Mouse (Mus musculus) stomach, postnatal 0 days (tissue): ENCODE data around the gene Wdr41. TPM values are rescaled to one million over a fixed set of nuclear protein-coding genes. Genes with fewer than 3 reads are reported as not detected.

Source experiments
- ATAC-seq: fragments of 200-750 bp; cut with Nextera tagmentation; 2 replicates; pipeline ENCODE4 v1.8.0; 2017; ENCODE audit not compliant: low FRiP score, low TSS enrichment
- DNase-seq: peaks from one replicate; pipeline ENCODE4 v3.0.0-alpha.2; 2016; ENCODE audit warnings: low spot score
- H3K27ac ChIP-seq: fragments of 300-500 bp; sonication (generic); replicated peaks from 2 replicates; pipeline ENCODE4 v1.5.1; 2014; ENCODE audit warnings: mild to moderate bottlenecking, control low read depth
- H3K27me3 ChIP-seq: fragments of 300-500 bp; sonication (generic); 2 replicates; pipeline ENCODE4 v1.6.1; 2014; ENCODE audit warnings: low read length; ENCODE audit not compliant: control insufficient read depth, insufficient read depth
- H3K36me3 ChIP-seq: fragments of 300-500 bp; sonication (generic); 2 replicates; pipeline ENCODE4 v1.6.1; 2014; ENCODE audit warnings: low read length, mixed read lengths; ENCODE audit not compliant: control insufficient read depth, insufficient read depth
- H3K4me1 ChIP-seq: fragments of 300-500 bp; sonication (generic); replicated peaks from 2 replicates; pipeline ENCODE4 v1.6.1; 2014; ENCODE audit warnings: antibody characterized with exemption; ENCODE audit not compliant: control insufficient read depth, insufficient read depth
- H3K4me2 ChIP-seq: fragments of 300-500 bp; sonication (generic); replicated peaks from 2 replicates; pipeline ENCODE4 v1.6.1; 2014; ENCODE audit warnings: low read depth, mild to moderate bottlenecking, control low read depth, moderate library complexity
- H3K4me3 ChIP-seq: fragments of 300-500 bp; sonication (generic); 2 replicates; pipeline ENCODE4 v1.5.1; 2014; ENCODE audit warnings: low read depth, low read length, control low read depth
- H3K9ac ChIP-seq: fragments of 300-500 bp; sonication (generic); 2 replicates; pipeline ENCODE4 v1.6.1; 2014; ENCODE audit warnings: mild to moderate bottlenecking, low read length, control low read depth, mixed read lengths
- H3K9me3 ChIP-seq: fragments of 300-500 bp; sonication (generic); 2 replicates; pipeline ENCODE4 v1.6.1; 2016; ENCODE audit warnings: low read length; ENCODE audit not compliant: control insufficient read depth
- CTCF ChIP-seq: IDR thresholded peaks from 2 replicates; pipeline ENCODE4 v1.5.1; 2016; ENCODE audit warnings: antibody characterized with exemption, low read depth, mild to moderate bottlenecking, moderate library complexity
- EP300 ChIP-seq: optimal IDR thresholded peaks from 2 replicates; pipeline ENCODE3; 2016; ENCODE audit warnings: antibody characterized with exemption
- WGBS: fragments of 180-500 bp; shearing (Covaris S2); extraction: QIAGEN DNeasy Blood & Tissue Kit; methylation state at CpG from one replicate; pipeline ENCODE4 v1.1.7; 2014; 5-methylcytosine and 5-hydroxymethylcytosine counted together
- polyA plus RNA-seq: library from polyadenylated mRNA; unstranded; fragments of >200 nt; fragmentation: Nextera tagmentation; extraction: Ambion mirVana; gene quantifications from 2 replicates; pipeline ENCODE4 v1.2.1, GENCODE M21; 2015

The Wdr41 gene
- 17.0 and 17.2 TPM in 2 replicates for polyA plus RNA-seq

- TF ChIP-seq CTCF (peak; percentile 93), EP300 (no peak)
- H3K27me3 ChIP-seq = no peaks in the 10 kb centered on the region
- peak within 1 kb of the TSS; percentile 42 for H3K4me2 ChIP-seq
- ATAC-seq (peak; percentile 97), DNase-seq (peak; percentile 94)
- H3K36me3 ChIP-seq = 0 out of 2 replicates have a peak, but pooled peaks cover under 1% of the 10 kb centered on the region
- no peaks in the 10 kb centered on the region for H3K4me1 ChIP-seq
- H3K27ac ChIP-seq = peak within 1 kb of the TSS; percentile 99
- no peaks in the 10 kb centered on the region for H3K9me3 ChIP-seq
- WGBS = 1% methylated on average over 60 of the region's 68 CpGs
- H3K9ac ChIP-seq = peak within 1 kb of the TSS; percentile 98
- peak within 1 kb of the TSS; percentile 75 for H3K4me3 ChIP-seq
These were observed at the start of gene Wdr41 for GRCm38 (mm10) chr13:94976219-94977186. TSS of gene Wdr41 (plus strand) at chr13:94976344.

GRCm38 (mm10) chr13:94928086-94928485 is 48.1 kb upstream of the Wdr41 start:
- Histone ChIP-seq H3K27me3 (no peaks in the 10 kb centered on the region), H3K4me3 (no peak overlapping the region), H3K4me1 (no peaks in the 10 kb centered on the region), H3K36me3 (no peaks in the 10 kb centered on the region), H3K9ac (no peak overlapping the region), H3K4me2 (no peak overlapping the region), H3K27ac (no peak overlapping the region), H3K9me3 (no peaks in the 10 kb centered on the region)
- no peak for TF ChIP-seq EP300
- no peak for TF ChIP-seq CTCF
- 68% methylated on average over 3 of the region's 3 CpGs for WGBS
- no peak for DNase-seq
- no peak for ATAC-seq

- H3K4me3 ChIP-seq = no peak overlapping the region
- no peak for ATAC-seq
- no peaks in the 10 kb centered on the region for H3K4me1 ChIP-seq
- no peak overlapping the region for H3K4me2 ChIP-seq
- H3K27ac ChIP-seq = no peak overlapping the region
- no peak for TF ChIP-seq EP300
- TF ChIP-seq CTCF = no peak
- WGBS = 64% methylated on average over 5 of the region's 5 CpGs
- H3K36me3 ChIP-seq = no peaks in the 10 kb centered on the region
- no peak overlapping the region for H3K9ac ChIP-seq
- no peaks in the 10 kb centered on the region for H3K27me3 ChIP-seq
- no peak for DNase-seq
- H3K9me3 ChIP-seq = no peaks in the 10 kb centered on the region
These were observed 37.7 kb upstream of the Wdr41 start for GRCm38 (mm10) chr13:94938418-94938817.

DNA sequence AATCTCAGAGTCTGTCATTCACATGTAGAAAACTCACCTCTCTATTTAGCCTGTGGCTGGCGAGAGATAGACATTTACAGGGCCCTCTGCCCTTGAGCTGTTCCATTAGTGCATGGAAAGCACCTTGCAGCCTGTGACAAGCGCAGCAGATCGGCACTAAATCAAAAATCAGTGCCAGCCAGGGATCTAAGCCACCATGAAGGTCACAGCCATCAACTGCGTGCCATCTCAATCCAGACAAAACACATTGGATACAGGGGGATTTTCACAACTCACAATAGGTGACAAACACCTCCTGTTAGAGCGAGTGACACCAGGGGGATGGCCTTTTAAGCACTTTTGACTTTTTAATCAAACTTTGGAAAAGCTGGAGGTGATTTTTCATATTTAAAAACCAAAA is 36.0 kb upstream of the Wdr41 start:
- H3K27ac ChIP-seq = no peak overlapping the region
- WGBS = 72% methylated on average over 5 of the region's 5 CpGs
- no peaks in the 10 kb centered on the region for H3K4me1 ChIP-seq
- no peak for ATAC-seq
- no peak overlapping the region for H3K4me3 ChIP-seq
- no peak for TF ChIP-seq CTCF
- H3K27me3 ChIP-seq = no peaks in the 10 kb centered on the region
- H3K4me2 ChIP-seq = no peak overlapping the region
- no peak for DNase-seq
- no peak overlapping the region for H3K9ac ChIP-seq
- no peaks in the 10 kb centered on the region for H3K9me3 ChIP-seq
- H3K36me3 ChIP-seq = no peaks in the 10 kb centered on the region

DNA sequence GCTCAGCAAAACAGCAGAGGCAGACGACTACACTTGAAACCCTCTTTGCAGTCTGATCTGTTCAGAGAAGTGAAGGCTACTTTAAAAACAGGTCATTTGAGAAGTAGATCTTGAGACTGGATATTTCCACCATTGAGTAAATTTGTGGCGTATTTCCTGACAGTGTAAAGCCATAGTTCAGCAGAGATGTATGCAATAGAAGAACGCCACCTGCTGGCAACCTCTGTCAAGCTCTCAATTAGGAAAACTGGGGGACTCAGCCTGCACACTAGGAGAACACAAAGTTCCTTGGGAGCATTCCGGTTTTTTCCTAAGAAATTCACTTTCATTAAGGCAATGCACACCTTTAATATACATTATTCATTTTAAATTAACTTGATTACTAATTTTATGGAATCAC is 34.9 kb upstream of the Wdr41 start:
- ATAC-seq = no peak
- H3K4me3 ChIP-seq = no peak overlapping the region
- peak; percentile 67 for DNase-seq
- WGBS = 13% methylated on average over 4 of the region's 4 CpGs
- no peak overlapping the region for H3K4me2 ChIP-seq
- no peaks in the 10 kb centered on the region for H3K4me1 ChIP-seq
- H3K27ac ChIP-seq = no peak overlapping the region
- H3K27me3 ChIP-seq = no peaks in the 10 kb centered on the region
- no peaks in the 10 kb centered on the region for H3K9me3 ChIP-seq
- no peak overlapping the region for H3K9ac ChIP-seq
- TF ChIP-seq EP300 = no peak
- TF ChIP-seq CTCF = peak; percentile 88
- H3K36me3 ChIP-seq = no peaks in the 10 kb centered on the region

DNA sequence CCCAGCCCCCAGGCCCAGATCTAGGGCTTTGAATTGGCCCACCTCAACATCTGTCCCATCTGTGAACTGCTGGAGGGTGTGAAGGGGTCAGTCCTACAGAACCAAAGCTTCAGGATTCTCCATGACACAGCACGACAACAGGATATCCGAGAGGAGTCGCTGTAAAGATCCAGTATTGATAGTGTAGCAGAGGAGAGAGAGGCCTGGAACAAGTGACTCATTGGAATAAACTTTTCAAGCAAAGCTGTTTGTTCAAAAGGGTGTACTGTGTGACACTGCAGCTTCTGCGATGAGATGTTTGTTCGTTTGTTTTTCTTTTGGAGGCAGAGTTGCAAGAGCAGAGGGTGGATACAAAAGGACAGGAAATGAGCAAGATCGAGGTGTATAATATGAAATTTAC is 20.2 kb upstream of the Wdr41 start:
- Histone ChIP-seq H3K4me1 (no peaks in the 10 kb centered on the region), H3K36me3 (no peaks in the 10 kb centered on the region), H3K9ac (no peak overlapping the region), H3K27ac (no peak overlapping the region), H3K4me3 (no peak overlapping the region), H3K27me3 (no peaks in the 10 kb centered on the region), H3K4me2 (no peak overlapping the region), H3K9me3 (no peaks in the 10 kb centered on the region)
- no peak for TF ChIP-seq EP300
- TF ChIP-seq CTCF = no peak
- no peak for DNase-seq
- ATAC-seq = no peak
- 49% methylated on average over 6 of the region's 6 CpGs for WGBS
